ENCODE assay signal across 8 mouse cellular contexts in the genomic region with DNA sequence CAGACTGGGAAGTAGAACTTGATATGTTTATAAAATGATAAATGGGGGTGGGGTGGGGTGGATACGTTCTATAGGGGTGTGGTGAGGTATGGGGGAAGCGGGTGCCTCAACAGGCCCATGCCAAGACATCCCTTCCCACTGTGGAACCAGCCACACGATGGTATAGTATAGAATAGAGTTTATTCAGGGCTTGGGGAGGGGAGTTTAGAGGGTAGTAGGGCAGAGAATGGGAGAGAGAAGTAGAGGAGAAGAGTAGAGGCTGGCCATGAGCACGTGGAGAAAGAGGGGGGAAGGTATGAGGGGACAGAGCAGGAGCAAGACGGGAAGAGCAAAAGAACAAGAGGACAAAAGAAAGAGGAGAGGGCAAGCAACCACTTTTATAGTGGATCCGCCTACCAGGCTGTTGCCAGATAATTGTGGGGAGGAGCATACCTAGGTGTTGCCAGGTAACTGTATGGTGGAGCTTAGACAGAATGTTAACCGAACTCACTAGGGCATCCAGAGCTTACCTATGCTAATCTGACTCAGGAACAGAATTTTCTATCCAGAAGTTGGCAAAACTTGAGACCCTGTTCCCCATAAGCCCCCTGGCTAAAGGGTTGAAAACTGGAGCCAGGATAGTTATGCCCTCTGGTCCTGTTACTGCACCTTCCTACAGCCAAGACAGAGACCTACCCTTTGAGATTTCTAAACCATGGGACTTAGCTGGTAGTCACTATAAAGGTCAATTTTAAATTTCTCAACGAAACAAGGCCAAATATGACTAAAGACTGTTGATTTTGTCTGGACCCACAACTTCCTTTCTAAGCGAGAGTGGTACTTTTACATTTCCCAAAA. TPM values are rescaled to one million over a fixed set of nuclear protein-coding genes. Genes with fewer than 3 reads are reported as not detected.
DNase-seq lines count a peak whose midpoint lies in the region; ATAC-seq and TF ChIP-seq lines count a peak whose summit lies in the region.

No protein-coding gene starts in this region.

- H3ac ChIP-seq in myocyte (ENCODE audit: control insufficient read depth, insufficient read length) = no peak overlapping the region

- H3K79me2 ChIP-seq in myocyte (ENCODE audit: control insufficient read depth, insufficient read depth) = no peaks in the 10 kb centered on the region

- DNase-seq in kidney, adult 2 months = no peak
- peak; percentile 50 for DNase-seq in intestine, embryonic 14.5 days (ENCODE audit: low spot score)
- no peak for DNase-seq in adrenal gland, adult 18-20 months (ENCODE audit: low spot score in 2 of 2)
- DNase-seq in right cerebral cortex, postnatal 36 days (ENCODE audit: low spot score in 2 of 2) = no peak
- DNase-seq in thymus, adult 2 months = no peak

- TF ChIP-seq CTCF in kidney, adult 2 months (conservative IDR thresholded peaks at IDR 0.05; ENCODE audit: insufficient read depth, insufficient read length, low read depth, low read length) = no peak
- no peak for TF ChIP-seq CTCF in thymus, adult 2 months (IDR thresholded peaks at IDR 0.05; ENCODE audit: borderline replicate concordance, control insufficient read depth, extremely low read depth, insufficient read depth, low read length, poor library complexity)

- no peak for TF ChIP-seq POLR2A in kidney, adult 2 months (IDR thresholded peaks at IDR 0.05; ENCODE audit: low read depth, low read length)
- no peak for TF ChIP-seq POLR2A in myocyte (IDR thresholded peaks at IDR 0.05; ENCODE audit: insufficient read length, low read depth)
- no peak for TF ChIP-seq POLR2A in thymus, adult 2 months (IDR thresholded peaks at IDR 0.05; ENCODE audit: control insufficient read depth, extremely low read depth, insufficient read depth, low read length, poor library complexity)

- H3K4me3 ChIP-seq in kidney, embryonic 16.5 days (ENCODE audit: low read length) = peak overlapping the region; percentile 54
- H3K4me3 ChIP-seq in kidney, adult 2 months (ENCODE audit: insufficient read depth, low read depth, low read length) = no peak overlapping the region; the same call in 1 of the 2 replicates
- peak overlapping the region; percentile 55; the same call in 1 of the 2 replicates for H3K4me3 ChIP-seq in embryonic facial prominence, embryonic 12.5 days
- peak overlapping the region; percentile 53 for H3K4me3 ChIP-seq in intestine, embryonic 14.5 days (ENCODE audit: low read depth, low read length)
- peak overlapping the region; percentile 19 for H3K4me3 ChIP-seq in myocyte
- no peak overlapping the region for H3K4me3 ChIP-seq in thymus, adult 2 months (ENCODE audit: control insufficient read depth, insufficient read depth, low read length)

- H3K4me2 ChIP-seq in kidney, embryonic 16.5 days (replicated peaks; ENCODE audit: low read depth, low read length) = peak overlapping the region; percentile 54
- H3K4me2 ChIP-seq in embryonic facial prominence, embryonic 12.5 days (replicated peaks) = peak overlapping the region; percentile 76
- H3K4me2 ChIP-seq in intestine, embryonic 14.5 days (ENCODE audit: low read length) = peak overlapping the region; percentile 61
- peak overlapping the region; percentile 63 for H3K4me2 ChIP-seq in myocyte (ENCODE audit: low read depth)

- peak overlapping the region; percentile 44; the same call in 1 of the 2 replicates for H3K9ac ChIP-seq in kidney, embryonic 16.5 days (replicated peaks; ENCODE audit: low read length)
- H3K9ac ChIP-seq in embryonic facial prominence, embryonic 12.5 days = no peak overlapping the region
- no peak overlapping the region; the same call in 1 of the 2 replicates for H3K9ac ChIP-seq in intestine, embryonic 14.5 days (ENCODE audit: low read length)

- no peaks in the 10 kb centered on the region for H3K9me3 ChIP-seq in kidney, embryonic 16.5 days (ENCODE audit: low read length)
- H3K9me3 ChIP-seq in embryonic facial prominence, embryonic 12.5 days = no peaks in the 10 kb centered on the region
- no peaks in the 10 kb centered on the region for H3K9me3 ChIP-seq in intestine, embryonic 14.5 days (ENCODE audit: control insufficient read depth, low read length)

- WGBS in kidney, embryonic 16.5 days = 64% methylated on average over 9 of the region's 9 CpGs
- 61% methylated on average over 9 of the region's 9 CpGs for WGBS in kidney, adult 2 months
- WGBS in embryonic facial prominence, embryonic 12.5 days = 58% methylated on average over 9 of the region's 9 CpGs
- 65% methylated on average over 9 of the region's 9 CpGs for WGBS in intestine, embryonic 14.5 days
- 76% methylated on average over 9 of the region's 9 CpGs for WGBS in thymus, adult 2 months

- peaks cover 8% of the 10 kb centered on the region; the same call in 1 of the 2 replicates for H3K4me1 ChIP-seq in kidney, embryonic 16.5 days (ENCODE audit: insufficient read depth, low read length)
- peaks cover 3% of the 10 kb centered on the region; the same call in 1 of the 2 replicates for H3K4me1 ChIP-seq in kidney, adult 2 months (ENCODE audit: control insufficient read depth, insufficient read depth, low read length)
- H3K4me1 ChIP-seq in embryonic facial prominence, embryonic 12.5 days = peaks cover 5% of the 10 kb centered on the region; the same call in 1 of the 2 replicates
- H3K4me1 ChIP-seq in intestine, embryonic 14.5 days (replicated peaks; ENCODE audit: control insufficient read depth, insufficient read depth, low read length) = no peaks in the 10 kb centered on the region; the same call in 1 of the 2 replicates
- peaks cover 7% of the 10 kb centered on the region for H3K4me1 ChIP-seq in thymus, adult 2 months (replicated peaks; ENCODE audit: control insufficient read depth, insufficient read depth, low read length)

- no peaks in the 10 kb centered on the region for H3K27me3 ChIP-seq in kidney, embryonic 16.5 days (ENCODE audit: insufficient read depth, low read length)
- H3K27me3 ChIP-seq in kidney, adult 2 months (replicated peaks; ENCODE audit: control insufficient read depth, insufficient read depth, low read length) = no peaks in the 10 kb centered on the region
- no peaks in the 10 kb centered on the region for H3K27me3 ChIP-seq in embryonic facial prominence, embryonic 12.5 days
- no peaks in the 10 kb centered on the region for H3K27me3 ChIP-seq in intestine, embryonic 14.5 days (replicated peaks; ENCODE audit: control insufficient read depth, insufficient read depth, low read length)
- no peaks in the 10 kb centered on the region for H3K27me3 ChIP-seq in myocyte (ENCODE audit: control insufficient read depth, insufficient read depth, insufficient read length)
- H3K27me3 ChIP-seq in thymus, adult 2 months (ENCODE audit: control insufficient read depth, insufficient read depth, low read length) = no peaks in the 10 kb centered on the region

- ATAC-seq in kidney, embryonic 16.5 days (ENCODE audit: low FRiP score, low TSS enrichment) = peak; percentile 68
- no peak; the same call in 1 of the 2 replicates for ATAC-seq in embryonic facial prominence, embryonic 12.5 days (ENCODE audit: insufficient number of reproducible peaks, insufficient read depth, low FRiP score, low TSS enrichment)
- peak; percentile 54 for ATAC-seq in intestine, embryonic 14.5 days (replicated peaks; ENCODE audit: low FRiP score, low TSS enrichment, low read depth)

- no peaks in the 10 kb centered on the region for H3K36me3 ChIP-seq in kidney, embryonic 16.5 days (ENCODE audit: insufficient read depth, low read length)
- no peaks in the 10 kb centered on the region for H3K36me3 ChIP-seq in kidney, adult 2 months (ENCODE audit: control insufficient read depth, insufficient read depth, low read length)
- no peaks in the 10 kb centered on the region for H3K36me3 ChIP-seq in embryonic facial prominence, embryonic 12.5 days
- no peaks in the 10 kb centered on the region; the same call in 1 of the 2 replicates for H3K36me3 ChIP-seq in intestine, embryonic 14.5 days (ENCODE audit: control insufficient read depth, insufficient read depth, low read length)
- no peaks in the 10 kb centered on the region for H3K36me3 ChIP-seq in myocyte (ENCODE audit: control insufficient read depth, insufficient read depth)
- H3K36me3 ChIP-seq in thymus, adult 2 months (ENCODE audit: control insufficient read depth, insufficient read depth, low read length) = no peaks in the 10 kb centered on the region

- H3K27ac ChIP-seq in kidney, embryonic 16.5 days (ENCODE audit: low read length) = no peak overlapping the region
- H3K27ac ChIP-seq in kidney, adult 2 months (ENCODE audit: insufficient read depth, low read depth, low read length) = no peak overlapping the region
- H3K27ac ChIP-seq in embryonic facial prominence, embryonic 12.5 days = no peak overlapping the region
- H3K27ac ChIP-seq in intestine, embryonic 14.5 days (ENCODE audit: low read depth) = no peak overlapping the region
- no peak overlapping the region for H3K27ac ChIP-seq in thymus, adult 2 months (ENCODE audit: control insufficient read depth, insufficient read depth, low read length)

RNA-seq across cellular contexts. Expression of gene Zfp108, which starts 0.6 kb away (rescaled TPM):
- 4.4 and 4.9 TPM in 2 replicates for polyA plus RNA-seq in kidney, embryonic 16.5 days (2015; fragmentation: Nextera tagmentation; extraction: Ambion mirVana)
- polyA plus RNA-seq in kidney, adult 2 months (2012; rRNA removed) = 1.2 and 1.3 TPM in 2 replicates
- polyA plus RNA-seq in embryonic facial prominence, embryonic 12.5 days (2016; fragmentation: Nextera tagmentation; extraction: Ambion mirVana) = 5.3 and 5.6 TPM in 2 replicates
- polyA plus RNA-seq in intestine, embryonic 14.5 days (2014; fragmentation: Nextera tagmentation; extraction: Ambion mirVana) = 3.4 and 3.8 TPM in 2 replicates
- polyA plus RNA-seq in myocyte (2012; fragmentation: generic; extraction: Trizol) = 0.38 TPM
- total RNA-seq in adrenal gland, adult 18-20 months (2021) = 1 to 10 TPM; 2.1 to 2.9 TPM
- 0.34 and 0.43 TPM in 2 replicates for polyA plus RNA-seq in thymus, adult 2 months (2012; rRNA removed)

RNA-seq across cellular contexts. Expression of gene Zfp93, which starts 16.2 kb away (rescaled TPM):
- polyA plus RNA-seq in kidney, embryonic 16.5 days (2015; fragmentation: Nextera tagmentation; extraction: Ambion mirVana) = 12.1 and 14.1 TPM in 2 replicates
- polyA plus RNA-seq in kidney, adult 2 months (2012; rRNA removed) = 3.1 and 3.4 TPM in 2 replicates
- polyA plus RNA-seq in embryonic facial prominence, embryonic 12.5 days (2016; fragmentation: Nextera tagmentation; extraction: Ambion mirVana) = 10.0 and 12.0 TPM in 2 replicates
- 7.4 and 8.1 TPM in 2 replicates for polyA plus RNA-seq in intestine, embryonic 14.5 days (2014; fragmentation: Nextera tagmentation; extraction: Ambion mirVana)
- polyA plus RNA-seq in myocyte (2012; fragmentation: generic; extraction: Trizol) = 1.4 TPM
- total RNA-seq in adrenal gland, adult 18-20 months (2021) = 1 to 10 TPM; 3.1 to 4.5 TPM
- 1.2 and 1.7 TPM in 2 replicates for polyA plus RNA-seq in thymus, adult 2 months (2012; rRNA removed)

RNA-seq across cellular contexts. Expression of gene Zfp109, which starts 16.6 kb away (rescaled TPM):
- polyA plus RNA-seq in kidney, embryonic 16.5 days (2015; fragmentation: Nextera tagmentation; extraction: Ambion mirVana) = 6.3 and 6.9 TPM in 2 replicates
- 1.9 and 2.3 TPM in 2 replicates for polyA plus RNA-seq in kidney, adult 2 months (2012; rRNA removed)
- 5.9 and 6.6 TPM in 2 replicates for polyA plus RNA-seq in embryonic facial prominence, embryonic 12.5 days (2016; fragmentation: Nextera tagmentation; extraction: Ambion mirVana)
- 4.4 and 5.6 TPM in 2 replicates for polyA plus RNA-seq in intestine, embryonic 14.5 days (2014; fragmentation: Nextera tagmentation; extraction: Ambion mirVana)
- 0.46 TPM for polyA plus RNA-seq in myocyte (2012; fragmentation: generic; extraction: Trizol)
- total RNA-seq in adrenal gland, adult 18-20 months (2021) = 1 to 10 TPM; 3.1 to 3.2 TPM
- 2.3 and 2.6 TPM in 2 replicates for polyA plus RNA-seq in thymus, adult 2 months (2012; rRNA removed)

RNA-seq across cellular contexts. Expression of gene Zfp111, which starts 42.8 kb away (rescaled TPM):
- polyA plus RNA-seq in kidney, embryonic 16.5 days (2015; fragmentation: Nextera tagmentation; extraction: Ambion mirVana) = 11.8 and 13.1 TPM in 2 replicates
- polyA plus RNA-seq in kidney, adult 2 months (2012; rRNA removed) = 2.2 and 2.5 TPM in 2 replicates
- polyA plus RNA-seq in embryonic facial prominence, embryonic 12.5 days (2016; fragmentation: Nextera tagmentation; extraction: Ambion mirVana) = 10.1 and 11.3 TPM in 2 replicates
- 9.1 and 12.8 TPM in 2 replicates for polyA plus RNA-seq in intestine, embryonic 14.5 days (2014; fragmentation: Nextera tagmentation; extraction: Ambion mirVana)
- 0.90 TPM for polyA plus RNA-seq in myocyte (2012; fragmentation: generic; extraction: Trizol)
- 1 to 10 TPM; 7.2 to 8.2 TPM for total RNA-seq in adrenal gland, adult 18-20 months (2021)
- polyA plus RNA-seq in thymus, adult 2 months (2012; rRNA removed) = 0.89 and 1.1 TPM in 2 replicates

RNA-seq across cellular contexts. Expression of gene Zfp61, which starts 47.0 kb away (rescaled TPM):
- polyA plus RNA-seq in kidney, embryonic 16.5 days (2015; fragmentation: Nextera tagmentation; extraction: Ambion mirVana) = 43.5 and 44.0 TPM in 2 replicates
- polyA plus RNA-seq in kidney, adult 2 months (2012; rRNA removed) = 3.8 and 4.3 TPM in 2 replicates
- 57.7 and 63.1 TPM in 2 replicates for polyA plus RNA-seq in embryonic facial prominence, embryonic 12.5 days (2016; fragmentation: Nextera tagmentation; extraction: Ambion mirVana)
- polyA plus RNA-seq in intestine, embryonic 14.5 days (2014; fragmentation: Nextera tagmentation; extraction: Ambion mirVana) = 24.7 and 31.8 TPM in 2 replicates
- 4.3 TPM for polyA plus RNA-seq in myocyte (2012; fragmentation: generic; extraction: Trizol)
- 1 to 10 TPM; 6.9 to 7.0 TPM for total RNA-seq in adrenal gland, adult 18-20 months (2021)
- polyA plus RNA-seq in thymus, adult 2 months (2012; rRNA removed) = 16.1 and 22.6 TPM in 2 replicates

Comparison
In these comparisons a context has a peak if more than half of its experiments do, and no peak if none do; other contexts are left out.
1. H3K4me3 ChIP-seq: peak in kidney, embryonic 16.5 days (single experiment), embryonic facial prominence, embryonic 12.5 days (single experiment), intestine, embryonic 14.5 days (single experiment) and myocyte (single experiment); none in kidney, adult 2 months (single experiment) and thymus, adult 2 months (single experiment).
2. Peak in every context shown above with its lines, with median percentiles within 50 percentile points of each other: H3K4me2 ChIP-seq.